Mouse (Mus musculus) forebrain, embryonic 14.5 days (tissue): ENCODE measurements at regions not wholly inside any gene's neighbourhood (a gene's known extent, or its start where the extent isn't known, plus 50 kb on each side); places are given as distances from the start of the nearest gene placed in this dataset.

Source experiments
- ATAC-seq: fragments of 200-750 bp; cut with Nextera tagmentation; 2 replicates; pipeline ENCODE4 v1.8.0; 2017; ENCODE audit warnings: mild to moderate bottlenecking, moderate library complexity
- DNase-seq: peaks from one replicate; pipeline ENCODE4 v3.0.0-alpha.2; 2015; ENCODE audit warnings: low spot score
- H3K27ac ChIP-seq: fragments of 300-500 bp; sonication (generic); 2 replicates; pipeline ENCODE4 v1.5.1; 2014; ENCODE audit warnings: low read depth, mild to moderate bottlenecking, control low read depth, low read length, moderate library complexity
- H3K27me3 ChIP-seq: fragments of 300-500 bp; sonication (generic); replicated peaks from 2 replicates; pipeline ENCODE4 v1.6.1; 2014; ENCODE audit warnings: low read length, control low read depth, mixed read lengths; ENCODE audit not compliant: control insufficient read depth, insufficient read depth
- H3K36me3 ChIP-seq: fragments of 300-500 bp; sonication (generic); 2 replicates; pipeline ENCODE4 v1.6.1; 2014; ENCODE audit warnings: low read length, control low read depth; ENCODE audit not compliant: control insufficient read depth, insufficient read depth
- H3K4me1 ChIP-seq: fragments of 300-500 bp; sonication (generic); 2 replicates; pipeline ENCODE4 v1.6.1; 2014; ENCODE audit warnings: antibody characterized with exemption, low read length, control low read depth; ENCODE audit not compliant: control insufficient read depth, insufficient read depth
- H3K4me2 ChIP-seq: fragments of 300-500 bp; sonication (generic); 2 replicates; pipeline ENCODE4 v1.6.1; 2014; ENCODE audit warnings: mild to moderate bottlenecking, control low read depth, low read length
- H3K4me3 ChIP-seq: fragments of 300-500 bp; sonication (generic); 2 replicates; pipeline ENCODE4 v1.5.1; 2014; ENCODE audit warnings: low read depth, low read length, control low read depth
- H3K9ac ChIP-seq: fragments of 300-500 bp; sonication (generic); 2 replicates; pipeline ENCODE4 v1.6.1; 2014; ENCODE audit warnings: mild to moderate bottlenecking, low read length, control low read depth, moderate library complexity
- H3K9me3 ChIP-seq: fragments of 300-500 bp; sonication (generic); replicated peaks from 2 replicates; pipeline ENCODE4 v1.6.1; 2016; ENCODE audit warnings: low read length, control low read depth, mixed read lengths; ENCODE audit not compliant: control insufficient read depth
- WGBS: fragments of 180-500 bp; shearing (Covaris S2); extraction: QIAGEN DNeasy Blood & Tissue Kit; methylation state at CpG from one replicate; pipeline ENCODE4 v1.1.7; 2014; 5-methylcytosine and 5-hydroxymethylcytosine counted together

DNA sequence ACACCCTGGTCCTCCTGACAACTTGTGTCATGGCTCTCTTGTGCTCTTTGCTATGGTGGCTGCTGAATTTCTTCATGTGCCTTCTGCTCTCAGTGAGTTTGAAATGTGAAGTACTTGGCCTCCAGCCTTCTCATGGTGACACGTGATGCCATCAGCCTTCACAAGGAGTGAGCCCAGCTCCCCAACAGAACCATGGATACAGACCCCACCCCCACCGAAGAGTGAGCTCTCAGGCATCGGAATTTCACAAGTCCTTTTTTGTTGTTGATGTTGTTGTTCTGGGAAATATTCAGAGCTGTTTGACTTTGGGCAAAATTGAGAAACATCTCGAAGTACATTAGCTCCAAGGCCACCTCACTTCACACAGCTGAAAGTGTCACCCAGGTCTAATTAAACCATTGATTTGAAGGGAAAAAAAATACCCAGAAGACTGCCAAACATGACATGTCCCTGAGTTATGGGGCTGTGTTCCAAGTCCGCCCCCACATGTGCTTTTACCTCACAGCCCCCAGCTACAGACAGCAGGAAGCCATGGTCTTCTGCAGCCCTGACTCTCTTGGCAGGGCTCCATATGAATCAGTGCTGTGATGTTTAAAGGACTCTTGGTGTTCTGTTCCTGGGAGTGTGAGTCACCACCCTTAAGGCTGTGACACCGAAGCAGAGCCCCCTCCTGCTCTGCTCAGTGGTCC is 205.2 kb upstream of the A230072I06Rik start:
- Histone ChIP-seq H3K27me3 (no peaks in the 10 kb centered on the region), H3K27ac (no peak overlapping the region), H3K9ac (no peak overlapping the region), H3K4me2 (no peak overlapping the region), H3K4me3 (no peak overlapping the region), H3K9me3 (no peaks in the 10 kb centered on the region), H3K36me3 (no peaks in the 10 kb centered on the region), H3K4me1 (0 out of 2 replicates have a peak, but pooled peaks cover 3% of the 10 kb centered on the region)
- DNase-seq (no peak), ATAC-seq (no peak)
- 80% methylated on average over 6 of the region's 6 CpGs for WGBS

DNA sequence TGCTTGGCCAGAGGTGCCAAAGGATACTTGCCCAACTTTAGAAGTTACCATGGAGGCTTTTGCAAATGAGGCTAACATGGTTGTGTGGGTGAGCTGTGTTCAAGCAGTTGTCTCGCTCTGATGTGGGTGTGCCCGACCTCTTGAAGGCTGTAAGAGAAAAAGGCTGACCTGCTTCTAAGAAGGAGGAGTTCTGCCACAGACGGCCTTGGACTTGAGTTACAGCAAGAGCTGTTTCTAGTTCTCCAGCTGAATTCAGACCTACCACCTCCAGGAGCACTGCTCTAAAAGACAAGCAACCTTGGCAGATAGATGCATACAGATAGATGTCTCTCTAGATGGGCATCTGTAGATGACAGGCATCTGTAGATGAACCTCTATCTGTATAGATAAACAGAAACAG is 202.7 kb upstream of the A230072I06Rik start:
- Histone ChIP-seq H3K36me3 (no peaks in the 10 kb centered on the region), H3K4me1 (peaks cover 6% of the 10 kb centered on the region; the same call in 1 of the 2 replicates), H3K27me3 (no peaks in the 10 kb centered on the region), H3K9me3 (no peaks in the 10 kb centered on the region), H3K27ac (no peak overlapping the region), H3K9ac (no peak overlapping the region), H3K4me3 (no peak overlapping the region), H3K4me2 (no peak overlapping the region)
- WGBS: 92% methylated on average over 3 of the region's 3 CpGs
- DNase-seq (no peak), ATAC-seq (no peak)

DNA sequence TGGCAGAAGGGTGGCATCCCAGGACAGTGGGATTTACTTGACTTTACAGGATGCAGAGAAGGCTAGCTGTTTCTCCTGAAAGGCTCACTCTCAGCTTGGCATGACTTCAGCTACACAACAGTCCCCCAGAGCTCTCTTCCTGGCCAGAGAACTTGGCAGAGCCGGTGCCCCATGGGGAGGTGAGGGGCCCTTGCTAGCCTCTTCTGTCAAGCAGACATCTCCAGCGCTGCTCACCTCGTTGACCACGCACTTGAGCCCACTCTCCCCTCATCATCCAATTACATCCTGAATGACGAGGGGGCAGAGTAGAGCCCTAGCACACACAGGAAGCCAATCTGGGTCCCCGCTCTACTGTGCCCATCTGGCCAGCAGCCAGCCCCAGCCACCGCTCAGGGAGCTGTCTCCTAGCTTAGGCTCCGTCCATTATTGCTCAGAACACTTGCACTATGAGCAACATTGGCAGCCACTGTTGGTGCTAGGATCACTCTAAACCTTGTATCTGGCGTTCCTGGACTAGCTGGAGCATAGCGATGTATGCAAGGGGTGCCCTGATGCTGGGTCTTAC is 201.7 kb upstream of the A230072I06Rik start:
- H3K27ac ChIP-seq: no peak overlapping the region
- H3K36me3 ChIP-seq: no peaks in the 10 kb centered on the region
- ATAC-seq (peak; percentile 48; the same call in 1 of the 2 replicates), DNase-seq (peak; percentile 42)
- WGBS: 59% methylated on average over 10 of the region's 10 CpGs
- H3K4me3 ChIP-seq: no peak overlapping the region
- peaks cover 6% of the 10 kb centered on the region; the same call in 1 of the 2 replicates for H3K4me1 ChIP-seq
- H3K9ac ChIP-seq: no peak overlapping the region
- no peak overlapping the region for H3K4me2 ChIP-seq
- no peaks in the 10 kb centered on the region for H3K27me3 ChIP-seq
- no peaks in the 10 kb centered on the region for H3K9me3 ChIP-seq

DNA sequence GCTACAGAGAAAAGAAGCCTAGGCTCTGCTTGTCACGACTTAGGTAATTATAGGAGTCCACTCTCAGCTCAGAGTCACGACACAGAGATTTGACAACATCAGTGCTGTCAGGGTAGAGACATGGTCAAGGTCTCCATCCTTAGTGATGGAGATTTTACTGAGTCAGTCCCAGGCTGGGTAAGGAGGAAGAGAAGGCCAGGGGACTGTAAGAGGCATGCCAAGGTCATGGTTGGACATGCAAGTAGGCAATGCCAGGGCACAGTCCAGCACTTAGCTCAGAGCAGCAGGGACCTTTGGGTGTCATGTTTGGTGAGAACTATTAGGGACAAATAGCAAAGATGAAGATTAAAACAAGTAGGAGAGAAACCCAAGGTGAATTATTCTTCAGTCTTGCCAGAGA is 200.7 kb upstream of the A230072I06Rik start:
- H3K27ac ChIP-seq: no peak overlapping the region
- H3K4me3 ChIP-seq: no peak overlapping the region
- H3K36me3 ChIP-seq: no peaks in the 10 kb centered on the region
- peaks cover 6% of the 10 kb centered on the region; the same call in 1 of the 2 replicates for H3K4me1 ChIP-seq
- no peak overlapping the region for H3K4me2 ChIP-seq
- no peak for DNase-seq
- no peak overlapping the region for H3K9ac ChIP-seq
- WGBS: 85% methylated on average over 2 of the region's 2 CpGs
- ATAC-seq: no peak
- H3K9me3 ChIP-seq: no peaks in the 10 kb centered on the region
- no peaks in the 10 kb centered on the region for H3K27me3 ChIP-seq

DNA sequence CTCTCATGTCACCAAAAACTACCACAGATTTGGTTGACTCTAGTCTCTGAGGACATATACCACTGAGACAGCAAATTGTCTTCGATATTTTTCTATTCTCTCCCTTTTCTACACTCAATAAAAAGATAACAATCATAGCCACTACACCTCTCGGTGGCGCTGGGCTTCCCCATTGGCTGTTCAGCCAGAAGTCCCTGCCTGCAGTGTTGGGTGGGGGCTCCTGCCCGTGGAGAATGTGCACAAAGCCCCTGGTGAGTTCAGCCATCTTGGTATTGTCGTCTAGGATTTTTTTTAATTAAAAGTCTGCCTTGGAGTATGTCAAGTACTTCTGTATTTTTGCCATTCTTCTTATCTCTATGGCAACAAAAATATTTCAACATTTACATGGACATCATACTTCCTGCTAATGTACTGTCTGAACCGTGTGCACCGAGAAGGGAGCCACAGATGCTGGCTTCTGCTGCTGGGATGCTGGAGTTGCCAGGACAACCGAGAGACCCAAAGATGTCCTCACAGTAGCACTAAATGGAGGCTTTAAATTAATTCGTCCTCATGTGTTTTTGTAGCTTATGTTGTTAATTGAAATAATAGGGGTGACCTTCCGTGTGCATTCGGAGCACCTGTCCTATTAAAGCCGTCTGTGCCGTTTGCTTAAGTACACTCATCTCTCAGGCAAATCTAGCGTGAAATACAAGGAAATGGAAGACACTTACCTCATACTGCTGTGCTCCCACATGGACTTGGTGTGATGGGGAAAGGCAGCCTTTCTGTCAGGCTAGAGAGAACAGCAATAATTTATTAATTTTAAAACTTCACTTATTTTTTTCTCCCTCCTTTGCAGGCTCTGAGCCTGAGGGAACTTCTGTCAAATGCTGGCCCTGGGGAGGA is 199.7 kb upstream of the A230072I06Rik start:
- DNase-seq: peak; percentile 55
- Histone ChIP-seq H3K4me2 (no peak overlapping the region), H3K9me3 (no peaks in the 10 kb centered on the region), H3K4me3 (no peak overlapping the region), H3K36me3 (no peaks in the 10 kb centered on the region), H3K9ac (no peak overlapping the region), H3K27ac (no peak overlapping the region), H3K4me1 (peaks cover 6% of the 10 kb centered on the region; the same call in 1 of the 2 replicates), H3K27me3 (no peaks in the 10 kb centered on the region)
- peak; percentile 54; the same call in 1 of the 2 replicates for ATAC-seq
- WGBS: 56% methylated on average over 14 of the region's 14 CpGs

DNA sequence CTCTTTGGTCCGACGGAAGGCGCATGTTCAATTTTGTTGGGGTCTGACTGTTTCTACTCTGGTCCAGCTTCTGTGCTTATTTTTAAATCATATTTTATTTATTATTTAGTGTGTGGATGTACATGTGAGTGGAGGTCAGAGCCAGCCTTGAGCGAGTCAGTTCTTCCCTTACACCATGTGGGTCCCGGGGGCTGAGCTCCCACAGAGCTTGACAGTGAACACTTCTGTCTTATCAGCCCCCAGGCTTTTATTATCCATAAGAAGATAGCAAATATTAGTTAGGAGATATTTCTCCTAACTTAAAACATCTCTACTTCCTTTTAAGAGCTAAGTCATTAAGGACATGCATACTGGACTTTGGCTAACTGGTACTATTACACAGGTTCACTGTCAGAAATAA is 197.1 kb upstream of the A230072I06Rik start:
- Histone ChIP-seq H3K4me3 (no peak overlapping the region), H3K4me1 (peaks cover 6% of the 10 kb centered on the region; the same call in 1 of the 2 replicates), H3K4me2 (no peak overlapping the region), H3K27ac (no peak overlapping the region), H3K27me3 (no peaks in the 10 kb centered on the region), H3K36me3 (no peaks in the 10 kb centered on the region), H3K9ac (no peak overlapping the region), H3K9me3 (no peaks in the 10 kb centered on the region)
- 92% methylated on average over 5 of the region's 5 CpGs for WGBS
- ATAC-seq: no peak
- DNase-seq: no peak

DNA sequence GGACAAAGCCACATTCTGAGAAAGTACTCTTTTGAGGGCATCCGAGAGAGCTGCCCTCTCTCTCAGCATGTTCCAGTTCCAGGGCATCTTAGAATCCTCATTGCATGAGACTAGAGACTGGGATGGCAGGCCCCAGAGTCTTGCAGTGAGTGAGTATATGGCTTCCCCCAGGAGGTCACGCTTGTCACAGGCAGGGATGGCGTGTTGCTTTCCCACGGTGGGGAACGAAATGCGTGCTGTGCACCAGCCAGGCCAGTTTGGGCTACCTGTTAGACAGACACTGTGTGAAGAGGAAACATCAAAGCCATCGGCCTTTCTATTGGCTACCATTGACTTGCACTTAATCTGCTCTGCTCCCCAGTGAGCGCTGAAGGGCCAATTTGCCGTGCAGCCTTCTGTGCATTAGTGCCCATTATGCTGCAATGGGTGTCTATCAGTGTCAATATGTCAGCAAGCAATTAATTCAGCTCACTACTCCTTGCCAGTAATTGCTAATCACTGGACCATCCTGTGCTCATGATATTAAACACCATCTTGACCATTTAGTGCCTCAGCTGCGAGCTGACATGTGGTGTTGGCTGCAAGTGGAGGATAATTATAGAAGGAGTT is 191.3 kb upstream of the A230072I06Rik start:
- peak; percentile 46 for DNase-seq
- 26% methylated on average over 10 of the region's 10 CpGs for WGBS

DNA sequence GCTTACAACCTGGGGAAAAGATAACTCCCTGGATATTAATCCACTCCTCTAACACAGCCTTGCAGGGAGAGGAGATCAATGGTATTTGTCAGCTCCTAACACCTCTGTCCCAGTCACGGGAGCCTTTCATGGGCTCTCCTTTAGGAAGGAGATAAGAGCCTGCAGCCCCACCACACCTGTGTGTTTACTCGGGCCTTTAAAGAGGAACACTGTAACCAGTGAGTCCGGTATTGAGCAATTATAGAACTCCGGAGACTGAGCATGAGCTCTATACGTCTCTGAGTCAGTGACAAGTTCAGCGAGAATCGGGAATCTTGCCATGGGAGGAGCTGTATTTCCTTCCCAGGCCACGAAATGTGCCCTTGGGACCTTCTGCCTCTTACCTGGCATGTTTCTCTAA is 178.5 kb upstream of the A230072I06Rik start:
- Histone ChIP-seq H3K4me2 (no peak overlapping the region), H3K9me3 (no peaks in the 10 kb centered on the region), H3K27ac (no peak overlapping the region), H3K4me3 (no peak overlapping the region), H3K27me3 (no peaks in the 10 kb centered on the region; the same call in 1 of the 2 replicates), H3K36me3 (no peaks in the 10 kb centered on the region), H3K9ac (no peak overlapping the region), H3K4me1 (peaks cover 11% of the 10 kb centered on the region)
- DNase-seq (no peak), ATAC-seq (no peak)
- 87% methylated on average over 8 of the region's 8 CpGs for WGBS

More for the DNA sequence above, 191.3 kb upstream of the A230072I06Rik start:
- H3K9me3 ChIP-seq: no peaks in the 10 kb centered on the region
- no peak overlapping the region for H3K4me3 ChIP-seq
- no peak overlapping the region for H3K4me2 ChIP-seq
- no peak overlapping the region for H3K27ac ChIP-seq
- H3K27me3 ChIP-seq: no peaks in the 10 kb centered on the region
- no peaks in the 10 kb centered on the region for H3K36me3 ChIP-seq
- peak; percentile 60 for ATAC-seq
- peaks cover 5% of the 10 kb centered on the region; the same call in 1 of the 2 replicates for H3K4me1 ChIP-seq
- H3K9ac ChIP-seq: no peak overlapping the region
